Comparison of ENCODE assay signal across 9 mouse cellular contexts in the genomic region with DNA sequence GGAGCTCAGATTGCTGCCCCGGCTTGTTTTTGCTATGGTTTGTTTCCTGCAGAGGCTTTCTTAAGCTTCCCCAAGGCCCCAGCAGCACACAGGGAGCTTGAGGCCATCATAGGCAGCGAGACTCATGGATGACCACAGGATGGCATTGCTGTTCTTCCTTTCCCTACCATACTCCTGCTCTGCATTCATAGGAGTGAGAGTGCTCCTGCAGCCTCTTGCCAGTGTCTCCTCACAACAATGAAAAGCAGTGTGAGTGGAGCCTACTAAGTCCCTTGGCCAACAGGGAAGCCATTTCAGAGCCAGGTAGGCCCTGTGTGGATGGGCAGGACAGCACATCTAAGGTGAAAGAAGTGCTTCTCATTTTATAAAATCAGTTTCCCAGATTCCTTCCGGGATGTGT.
DNase-seq lines count a peak whose midpoint lies in the region; ATAC-seq and TF ChIP-seq lines count a peak whose summit lies in the region.
"Had no signal": no experiment of that assay in that cellular context is flagged by ENCODE, and none has a peak within 500 bp of the region (broad histone marks: within the 10 kb centered on the region; RNA-seq: fewer than 3 reads in every experiment).

No protein-coding gene starts in this region.

- H3K9me3 ChIP-seq in liver, embryonic 14.5 days (ENCODE audit: control insufficient read depth, low read length) = no peaks in the 10 kb centered on the region
- no peaks in the 10 kb centered on the region for H3K9me3 ChIP-seq in liver, embryonic 11.5 days (ENCODE audit: control insufficient read depth, low read length)
- no peaks in the 10 kb centered on the region for H3K9me3 ChIP-seq in hindbrain, embryonic 16.5 days (ENCODE audit: control insufficient read depth, low read length)

- H3K4me3 ChIP-seq in liver, embryonic 14.5 days (ENCODE audit: insufficient read depth in 1 of 2, low read depth in 2 of 2, low read length in 2 of 2) = no peak overlapping the region
- H3K4me3 ChIP-seq in liver, embryonic 11.5 days (ENCODE audit: low read depth, low read length) = no peak overlapping the region
- 0 out of 2 replicates have a peak overlapping the region, but pooled peaks have one; percentile 9 for H3K4me3 ChIP-seq in hindbrain, embryonic 16.5 days (ENCODE audit: low read length)
- H3K4me3 ChIP-seq: myocyte had no signal

- no peak overlapping the region for H3K4me2 ChIP-seq in liver, embryonic 14.5 days (ENCODE audit: low read depth)
- H3K4me2 ChIP-seq in liver, embryonic 11.5 days = no peak overlapping the region
- H3K4me2 ChIP-seq in hindbrain, embryonic 16.5 days (ENCODE audit: low read length) = peak overlapping the region; percentile 47

- no peaks in the 10 kb centered on the region for H3K27me3 ChIP-seq in liver, embryonic 14.5 days (ENCODE audit: control insufficient read depth, insufficient read depth, low read length)
- no peaks in the 10 kb centered on the region for H3K27me3 ChIP-seq in liver, embryonic 11.5 days (replicated peaks; ENCODE audit: control insufficient read depth, insufficient read depth, low read length)
- no peaks in the 10 kb centered on the region for H3K27me3 ChIP-seq in hindbrain, embryonic 16.5 days (replicated peaks; ENCODE audit: control insufficient read depth, insufficient read depth, low read length)

- WGBS in liver, embryonic 14.5 days (ENCODE audit: insufficient replicate concordance) = 42% methylated on average over 3 of the region's 3 CpGs
- WGBS in liver, embryonic 11.5 days = 57% methylated on average over 3 of the region's 3 CpGs
- 54% methylated on average over 3 of the region's 3 CpGs for WGBS in hindbrain, embryonic 16.5 days

- H3K9ac ChIP-seq in liver, embryonic 14.5 days (replicated peaks) = no peak overlapping the region
- no peak overlapping the region for H3K9ac ChIP-seq in liver, embryonic 11.5 days (ENCODE audit: low read depth, low read length)
- peak overlapping the region; percentile 51 for H3K9ac ChIP-seq in hindbrain, embryonic 16.5 days (ENCODE audit: low read depth, low read length)

- H3K36me3 ChIP-seq in liver, embryonic 14.5 days (replicated peaks; ENCODE audit: control insufficient read depth, insufficient read depth, low read depth) = no peaks in the 10 kb centered on the region
- H3K36me3 ChIP-seq in liver, embryonic 11.5 days (ENCODE audit: control insufficient read depth, insufficient read depth, low read length) = no peaks in the 10 kb centered on the region
- H3K36me3 ChIP-seq in hindbrain, embryonic 16.5 days (ENCODE audit: control insufficient read depth, insufficient read depth, low read length) = no peaks in the 10 kb centered on the region

- TF ChIP-seq EP300 in liver, embryonic 14.5 days (IDR thresholded peaks at IDR 0.05; ENCODE audit: low read depth) = no peak

- H3K27ac ChIP-seq in liver, embryonic 14.5 days = no peak overlapping the region
- H3K27ac ChIP-seq in liver, embryonic 11.5 days (ENCODE audit: low read depth, low read length) = no peak overlapping the region
- peak overlapping the region; percentile 88 for H3K27ac ChIP-seq in hindbrain, embryonic 16.5 days (ENCODE audit: low read depth, low read length)

- intact Hi-C loops in left cerebral cortex, postnatal 25 days (cut with DNase I) = loop anchor here (5.0 kb wide), 4 partner anchors 461 to 1696 kb away; a partner anchor contains a TSS

- no peak for ATAC-seq in liver, embryonic 14.5 days (ENCODE audit: insufficient read depth)
- no peak for ATAC-seq in liver, embryonic 11.5 days (replicated peaks; ENCODE audit: low FRiP score)
- peak; percentile 98 for ATAC-seq in hindbrain, embryonic 16.5 days

- DNase-seq in liver, embryonic 14.5 days (ENCODE audit: low read depth in 3 of 3, low spot score in 3 of 3) = no peak
- no peak for DNase-seq in liver, embryonic 11.5 days (ENCODE audit: low spot score)
- peak; percentile 59 for DNase-seq in embryo, embryonic 11 days
- peak; percentile 65 to 86 for DNase-seq in left cerebral cortex, postnatal 25 days (ENCODE audit: low spot score in 2 of 2)
- peak; percentile 52 to 54 for DNase-seq in right cerebral cortex, postnatal 36 days (ENCODE audit: low spot score in 2 of 2)
- no peak for DNase-seq in yolk sac, embryonic 10.5 days (ENCODE audit: low spot score)
- DNase-seq in spleen, postnatal 10 days (ENCODE audit: low spot score in 2 of 2) = no peak

- H3K4me1 ChIP-seq in liver, embryonic 14.5 days (replicated peaks; ENCODE audit: control insufficient read depth in 2 of 2, insufficient read depth in 2 of 2, low read length in 1 of 2) = no peaks in the 10 kb centered on the region
- no peaks in the 10 kb centered on the region for H3K4me1 ChIP-seq in liver, embryonic 11.5 days (replicated peaks; ENCODE audit: control insufficient read depth, insufficient read depth, low read length)
- H3K4me1 ChIP-seq in hindbrain, embryonic 16.5 days (ENCODE audit: control insufficient read depth, insufficient read depth, low read depth, low read length) = peaks cover 8% of the 10 kb centered on the region

- 0 out of 2 replicates have a peak, but pooled peaks have one; percentile 5 for TF ChIP-seq CTCF in liver, embryonic 14.5 days (IDR thresholded peaks at IDR 0.05; ENCODE audit: low read depth)

Comparison
In these comparisons a context has a peak if more than half of its experiments do, and no peak if none do; other contexts are left out.
1. DNase-seq: peak in embryo, embryonic 11 days (single experiment), left cerebral cortex, postnatal 25 days (2 of 2) and right cerebral cortex, postnatal 36 days (2 of 2); none in liver, embryonic 14.5 days (0 of 3), liver, embryonic 11.5 days (single experiment), yolk sac, embryonic 10.5 days (single experiment) and spleen, postnatal 10 days (0 of 2).